Mouse (Mus musculus) heart, postnatal 0 days (tissue): ENCODE data around the gene Flt3l.

Source experiments
- CTCF ChIP-seq: IDR thresholded peaks from 2 replicates; pipeline ENCODE4 v1.5.1; 2016; ENCODE audit warnings: antibody characterized with exemption, control low read depth, low read depth
- EP300 ChIP-seq: IDR thresholded peaks from 2 replicates; pipeline ENCODE4 v1.6.1; 2016; ENCODE audit warnings: antibody characterized with exemption, low read depth

GRCm38 (mm10) chr7:45155590-45155989 is 19.4 kb upstream of the Flt3l start:
- TF ChIP-seq CTCF (no peak), EP300 (no peak)
